Comparison of ENCODE assay signal across 8 mouse cellular contexts in the genomic region with DNA sequence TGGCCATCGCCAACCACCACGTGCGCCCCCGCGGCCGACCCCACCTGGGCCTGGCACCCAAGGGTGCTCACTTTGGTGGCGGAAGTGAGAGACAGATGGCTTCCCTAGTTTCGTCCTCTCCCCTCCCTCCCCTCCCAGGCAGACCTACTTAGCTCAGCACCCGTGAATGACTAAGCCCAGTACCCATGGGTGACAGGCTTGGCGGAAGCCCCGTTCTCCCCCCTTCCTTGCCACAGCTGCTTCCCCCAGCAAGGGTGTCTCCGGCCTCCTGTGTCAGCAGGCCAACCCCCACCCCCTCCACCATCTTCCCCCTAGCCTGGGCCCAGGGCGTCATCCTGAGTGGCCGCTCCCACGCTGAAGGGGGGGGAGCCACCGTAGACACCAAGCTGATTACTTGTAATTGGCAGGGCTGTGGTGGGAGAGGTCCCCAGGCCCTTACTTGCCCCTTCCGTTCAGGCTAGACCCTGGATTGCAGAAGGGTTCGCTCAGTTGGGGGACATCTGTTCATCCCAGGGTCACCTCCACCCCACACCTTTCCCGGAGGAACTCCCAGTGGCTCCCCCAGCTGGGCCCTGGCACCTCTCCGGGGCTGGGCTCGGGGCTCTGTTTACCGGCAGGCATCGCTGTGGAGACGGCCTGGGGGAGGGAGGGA. TPM values are rescaled to one million over a fixed set of nuclear protein-coding genes. Genes with fewer than 3 reads are reported as not detected.
A peak's percentile ranks its signal among the peaks of the same experiment; 100 is the strongest.
DNase-seq lines count a peak whose midpoint lies in the region; ATAC-seq and TF ChIP-seq lines count a peak whose summit lies in the region.

No protein-coding gene starts in this region.

- H3ac ChIP-seq in myocyte (ENCODE audit: control insufficient read depth, insufficient read length) = peak overlapping the region; percentile 73

- H3K36me3 ChIP-seq in heart, adult 2 months (ENCODE audit: control insufficient read depth, insufficient read depth, low read length) = no peaks in the 10 kb centered on the region
- H3K36me3 ChIP-seq in ES-Bruce4 (ENCODE audit: control insufficient read depth, insufficient read depth, low read length, poor library complexity, severe bottlenecking) (no peaks in the 10 kb centered on the region), myocyte (ENCODE audit: control insufficient read depth, insufficient read depth) (no peaks in the 10 kb centered on the region)
- 0 out of 2 replicates have a peak, but pooled peaks cover 2% of the 10 kb centered on the region for H3K36me3 ChIP-seq in limb, embryonic 15.5 days

- no peak for TF ChIP-seq POLR2A in heart, adult 2 months (IDR thresholded peaks at IDR 0.05; ENCODE audit: insufficient read depth, low read depth, low read length)
- TF ChIP-seq POLR2A in ES-Bruce4 (IDR thresholded peaks at IDR 0.05; ENCODE audit: insufficient read depth, low read length) (no peak), myocyte (IDR thresholded peaks at IDR 0.05; ENCODE audit: insufficient read length, low read depth) (no peak)

- H3K79me2 ChIP-seq in heart, adult 2 months (replicated peaks; ENCODE audit: control insufficient read depth, insufficient read depth, low read length) = peaks cover 17% of the 10 kb centered on the region
- H3K79me2 ChIP-seq in myocyte (ENCODE audit: control insufficient read depth, insufficient read depth) = peaks cover 55% of the 10 kb centered on the region

- DNase-seq in heart, adult 2 months = no peak
- DNase-seq in heart, adult 8-10 months (ENCODE audit: low spot score) = no peak
- peak; percentile 58 for DNase-seq in embryo, embryonic 11 days
- peak; percentile 69 for DNase-seq in heart, postnatal 4 days
- no peak for DNase-seq in urinary bladder, adult 18-20 months (ENCODE audit: low spot score in 2 of 2)

- TF ChIP-seq EP300 in heart, adult 2 months (IDR thresholded peaks at IDR 0.05; ENCODE audit: insufficient read depth, low read depth, low read length) = 0 out of 2 replicates have a peak, but pooled peaks have one; percentile 45
- no peak for TF ChIP-seq EP300 in ES-Bruce4 (IDR thresholded peaks at IDR 0.05; ENCODE audit: insufficient read depth, low read depth, low read length)

- peak overlapping the region; percentile 99 for H3K27ac ChIP-seq in heart, adult 2 months
- H3K27ac ChIP-seq in ES-Bruce4 (ENCODE audit: insufficient read depth, low read length) = peak overlapping the region; percentile 66
- H3K27ac ChIP-seq in limb, embryonic 15.5 days = peak overlapping the region; percentile 87

- H3K4me1 ChIP-seq in heart, adult 2 months (ENCODE audit: control insufficient read depth, insufficient read depth, low read length) = peaks cover 25% of the 10 kb centered on the region
- peaks cover 2% of the 10 kb centered on the region for H3K4me1 ChIP-seq in ES-Bruce4 (ENCODE audit: control insufficient read depth, insufficient read depth, low read length)
- H3K4me1 ChIP-seq in limb, embryonic 15.5 days = peaks cover 74% of the 10 kb centered on the region

- WGBS in heart, adult 2 months = under 1% methylated on average over 22 of the region's 24 CpGs
- WGBS in limb, embryonic 15.5 days = 2% methylated on average over 21 of the region's 24 CpGs

- no peaks in the 10 kb centered on the region for H3K27me3 ChIP-seq in heart, adult 2 months (ENCODE audit: control insufficient read depth, insufficient read depth, low read length)
- H3K27me3 ChIP-seq in ES-Bruce4 (ENCODE audit: control insufficient read depth, insufficient read depth, low read length, poor library complexity, severe bottlenecking) (no peaks in the 10 kb centered on the region), myocyte (ENCODE audit: control insufficient read depth, insufficient read depth, insufficient read length) (no peaks in the 10 kb centered on the region)
- peaks cover 19% of the 10 kb centered on the region for H3K27me3 ChIP-seq in limb, embryonic 15.5 days

- peak overlapping the region; percentile 90 for H3K9ac ChIP-seq in heart, adult 2 months (ENCODE audit: low read depth, low read length)
- H3K9ac ChIP-seq in ES-Bruce4 (ENCODE audit: low read depth, poor library complexity, severe bottlenecking) = peak overlapping the region; percentile 97
- H3K9ac ChIP-seq in limb, embryonic 15.5 days = peak overlapping the region; percentile 82

- peak overlapping the region; percentile 89 for H3K4me2 ChIP-seq in limb, embryonic 15.5 days
- H3K4me2 ChIP-seq in myocyte (ENCODE audit: low read depth) = peak overlapping the region; percentile 89

- no peaks in the 10 kb centered on the region for H3K9me3 ChIP-seq in ES-Bruce4 (replicated peaks; ENCODE audit: control insufficient read depth, insufficient read depth, low read length, poor library complexity, severe bottlenecking)
- no peaks in the 10 kb centered on the region for H3K9me3 ChIP-seq in limb, embryonic 15.5 days

- H3K4me3 ChIP-seq in heart, adult 2 months = peak overlapping the region; percentile 85
- H3K4me3 ChIP-seq in ES-Bruce4 (ENCODE audit: low read depth, low read length) (peak overlapping the region; percentile 95), myocyte (peak overlapping the region; percentile 94)
- peak overlapping the region; percentile 94 for H3K4me3 ChIP-seq in limb, embryonic 15.5 days

- ATAC-seq in limb, embryonic 15.5 days (ENCODE audit: insufficient number of reproducible peaks, low FRiP score, low TSS enrichment, low read depth) = no peak

- intact Hi-C loops in heart, adult 2 months (cut with DNase I) = loop anchor here (2.0 kb wide), 1 partner anchor 29 kb away; the partner anchor contains the start of gene Pias4

- no peak for TF ChIP-seq CTCF in heart, adult 2 months (IDR thresholded peaks at IDR 0.05)
- TF ChIP-seq CTCF in ES-Bruce4 (IDR thresholded peaks at IDR 0.05; ENCODE audit: low read depth, low read length) = no peak

TF ChIP-seq in myocyte, 11 proteins besides CTCF, POLR2A, EP300 and RAD21:
- TF ChIP-seq CEBPB (IDR thresholded peaks at IDR 0.05; ENCODE audit: insufficient read depth, poor library complexity, severe bottlenecking) (no peak), REST (IDR thresholded peaks at IDR 0.05; ENCODE audit: insufficient read depth, insufficient read length) (no peak), SRF (IDR thresholded peaks at IDR 0.05; ENCODE audit: control insufficient read depth, insufficient read length, low read depth) (no peak), USF1 (IDR thresholded peaks at IDR 0.05; ENCODE audit: low read depth) (no peak), MAX (IDR thresholded peaks at IDR 0.05; ENCODE audit: low read depth) (no peak), MYOG (IDR thresholded peaks at IDR 0.05; ENCODE audit: control insufficient read depth in 1 of 3, insufficient read depth in 1 of 3, insufficient read length in 2 of 3, low read depth in 2 of 3) (peak in 1 of 3 experiments; percentile 65), TCF3 (IDR thresholded peaks at IDR 0.05; ENCODE audit: insufficient read length, low read depth) (no peak), MYOD1 (IDR thresholded peaks at IDR 0.05; ENCODE audit: control insufficient read depth in 1 of 3, insufficient read length in 2 of 3, low read depth in 2 of 3) (peak in 2 of 3 experiments; percentile 2 to 50)

RNA-seq across cellular contexts. Expression of gene Zbtb7a, which starts 3.2 kb away (rescaled TPM):
- total RNA-seq in heart, adult 2 months (2021) = 10 to 100 TPM; 35.2 to 41.4 TPM
- polyA plus RNA-seq in heart, adult 2 months (2012; rRNA removed) = 16.1 and 20.6 TPM in 2 replicates
- total RNA-seq in heart, adult 8-10 months (2022) = 10 to 100 TPM; 39.4 to 41.9 (median 40.7) TPM
- polyA plus RNA-seq in ES-Bruce4 (2011; ENCODE audit: insufficient read depth, insufficient read length, low read depth, missing spikeins) = 12.6 and 14.4 TPM in 2 replicates
- 10 to 100 TPM; 37.0 to 43.0 TPM for total RNA-seq in heart, postnatal 4 days (2021)
- 58.6 and 61.4 TPM in 2 replicates for polyA plus RNA-seq in limb, embryonic 15.5 days (2015; fragmentation: Nextera tagmentation; extraction: Ambion mirVana)
- polyA plus RNA-seq in myocyte (2012; fragmentation: generic; extraction: Trizol) = 26.1 TPM

RNA-seq across cellular contexts. Expression of gene Pias4, which starts 29.5 kb away (rescaled TPM):
- total RNA-seq in heart, adult 2 months (2021) = 10 to 100 TPM; 14.1 to 16.5 TPM
- 22.3 and 23.3 TPM in 2 replicates for polyA plus RNA-seq in heart, adult 2 months (2012; rRNA removed)
- total RNA-seq in heart, adult 8-10 months (2022) = 10 to 100 TPM; 16.8 to 18.6 (median 17.0) TPM
- polyA plus RNA-seq in ES-Bruce4 (2011; ENCODE audit: insufficient read depth, insufficient read length, low read depth, missing spikeins) (36.8 and 44.9 TPM in 2 replicates), myocyte (2012; fragmentation: generic; extraction: Trizol) (43.2 TPM)
- total RNA-seq in heart, postnatal 4 days (2021) = 10 to 100 TPM; 17.5 to 18.6 TPM
- 48.0 and 50.6 TPM in 2 replicates for polyA plus RNA-seq in limb, embryonic 15.5 days (2015; fragmentation: Nextera tagmentation; extraction: Ambion mirVana)

RNA-seq across cellular contexts. Expression of gene Map2k2, which starts 32.5 kb away (rescaled TPM):
- total RNA-seq in heart, adult 2 months (2021) = 100 to 1,000 TPM; 115 to 123 TPM
- polyA plus RNA-seq in heart, adult 2 months (2012; rRNA removed) = 89.3 and 116 TPM in 2 replicates
- 100 to 1,000 TPM; 110 to 137 (median 130) TPM for total RNA-seq in heart, adult 8-10 months (2022)
- 46.3 and 53.0 TPM in 2 replicates for polyA plus RNA-seq in ES-Bruce4 (2011; ENCODE audit: insufficient read depth, insufficient read length, low read depth, missing spikeins)
- 100 to 1,000 TPM; 134 to 141 TPM for total RNA-seq in heart, postnatal 4 days (2021)
- 165 and 167 TPM in 2 replicates for polyA plus RNA-seq in limb, embryonic 15.5 days (2015; fragmentation: Nextera tagmentation; extraction: Ambion mirVana)
- 126 TPM for polyA plus RNA-seq in myocyte (2012; fragmentation: generic; extraction: Trizol)

RNA-seq across cellular contexts. Expression of gene Eef2, which starts 38.2 kb away (rescaled TPM):
- 1,000 to 10,000 TPM; 1,027 to 1,244 TPM for total RNA-seq in heart, adult 2 months (2021)
- 887 and 1,187 TPM in 2 replicates for polyA plus RNA-seq in heart, adult 2 months (2012; rRNA removed)
- 1,000 to 10,000 TPM; 1,076 to 1,267 (median 1,170) TPM for total RNA-seq in heart, adult 8-10 months (2022)
- polyA plus RNA-seq in ES-Bruce4 (2011; ENCODE audit: insufficient read depth, insufficient read length, low read depth, missing spikeins) = 2,442 and 2,478 TPM in 2 replicates
- total RNA-seq in heart, postnatal 4 days (2021) = 1,000 to 10,000 TPM; 1,326 to 1,351 TPM
- 564 and 615 TPM in 2 replicates for polyA plus RNA-seq in limb, embryonic 15.5 days (2015; fragmentation: Nextera tagmentation; extraction: Ambion mirVana)
- 3,891 TPM for polyA plus RNA-seq in myocyte (2012; fragmentation: generic; extraction: Trizol)

RNA-seq across cellular contexts. Expression of gene Creb3l3, which starts 39.6 kb away (rescaled TPM):
- under 1 TPM; 0.36 to 0.70 TPM for total RNA-seq in heart, adult 2 months (2021)
- 0.06 and 0.15 TPM in 2 replicates for polyA plus RNA-seq in heart, adult 2 months (2012; rRNA removed)
- total RNA-seq in heart, adult 8-10 months (2022) = under 1 TPM in 3 of 4 experiments, not detected in 1; 0.14 to 0.53 (median 0.27) TPM
- polyA plus RNA-seq in ES-Bruce4 (2011; ENCODE audit: insufficient read depth, insufficient read length, low read depth, missing spikeins) = 0.68 TPM in 1 of 2 replicates, not detected in the other
- total RNA-seq in heart, postnatal 4 days (2021) = 1 to 10 TPM; 1.8 to 2.3 TPM
- 0.73 and 1.5 TPM in 2 replicates for polyA plus RNA-seq in limb, embryonic 15.5 days (2015; fragmentation: Nextera tagmentation; extraction: Ambion mirVana)
- polyA plus RNA-seq in myocyte (2012; fragmentation: generic; extraction: Trizol) = 0.14 TPM

Comparison
In these comparisons a context has a peak if more than half of its experiments do, and no peak if none do; other contexts are left out.
1. DNase-seq: peak in embryo, embryonic 11 days (single experiment) and heart, postnatal 4 days (single experiment); none in heart, adult 2 months (0 of 2), heart, adult 8-10 months (single experiment) and urinary bladder, adult 18-20 months (0 of 2).
2. Peak in every context shown above with its lines, with median percentiles within 50 percentile points of each other: H3K27ac ChIP-seq, H3K4me3 ChIP-seq and H3K9ac ChIP-seq.